Mouse (Mus musculus): ENCODE measurements around the gene Mctp1.
"Not testable (repeated sequence)": the region's sequence is repeated elsewhere in the genome, so short reads cannot be mapped to it uniquely, and the experiment has no call there.

The Mctp1 gene

DNA sequence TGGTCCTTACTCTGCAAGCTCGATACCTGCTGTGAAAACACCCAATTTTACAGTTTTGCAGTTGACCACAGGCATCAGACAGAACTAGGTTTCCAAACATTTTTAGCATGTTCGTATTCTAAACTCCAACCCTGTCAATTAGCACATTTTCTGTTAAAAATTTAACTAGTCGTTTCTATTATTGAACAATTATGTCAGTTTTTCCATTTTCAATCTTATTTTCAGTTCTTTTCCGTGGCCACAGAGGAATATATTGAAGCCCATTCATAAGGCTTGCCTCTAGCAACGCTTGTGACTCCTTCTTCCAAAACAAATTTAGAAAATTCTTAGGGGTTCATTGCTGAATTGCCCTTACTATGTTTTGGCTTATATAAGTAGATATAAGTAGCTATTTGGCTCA lies 456.4 kb downstream of the Mctp1 start:
- DNase-seq: no peak

- peak; percentile 56 for DNase-seq
These were observed 460.4 kb downstream of the Mctp1 start for GRCm38 (mm10) chr13:76844629-76845255.

DNA sequence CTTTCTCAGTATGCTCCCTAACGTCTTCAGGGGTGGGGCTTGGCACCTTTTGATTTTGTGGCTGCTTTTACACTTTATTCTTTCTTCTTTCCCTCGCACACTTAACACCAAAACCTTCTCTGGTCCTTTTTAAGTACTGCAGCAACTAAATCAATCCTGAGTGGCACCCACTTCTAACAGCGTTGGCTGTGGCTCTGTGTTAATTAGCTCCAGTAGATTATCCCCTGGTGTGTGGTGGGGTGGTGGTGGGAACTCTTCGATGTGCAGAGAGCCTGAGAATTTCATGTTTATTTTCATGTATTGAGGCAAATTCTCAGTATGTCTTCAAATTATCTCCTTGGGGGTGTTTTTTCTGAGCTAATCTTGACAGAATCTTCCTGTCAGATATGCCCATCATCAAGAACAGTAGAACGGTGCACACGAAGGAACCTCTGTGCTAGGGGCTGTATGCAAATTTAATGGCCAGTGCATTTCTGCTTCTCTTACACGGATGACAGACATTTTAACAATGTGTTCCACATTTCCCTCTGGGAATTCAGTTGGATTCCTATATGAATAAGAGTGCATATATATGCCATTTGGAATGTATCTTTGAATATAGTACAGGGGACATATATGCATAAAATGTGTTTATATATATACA lies 466.2 kb downstream of the Mctp1 start:
- no peak for DNase-seq

DNA sequence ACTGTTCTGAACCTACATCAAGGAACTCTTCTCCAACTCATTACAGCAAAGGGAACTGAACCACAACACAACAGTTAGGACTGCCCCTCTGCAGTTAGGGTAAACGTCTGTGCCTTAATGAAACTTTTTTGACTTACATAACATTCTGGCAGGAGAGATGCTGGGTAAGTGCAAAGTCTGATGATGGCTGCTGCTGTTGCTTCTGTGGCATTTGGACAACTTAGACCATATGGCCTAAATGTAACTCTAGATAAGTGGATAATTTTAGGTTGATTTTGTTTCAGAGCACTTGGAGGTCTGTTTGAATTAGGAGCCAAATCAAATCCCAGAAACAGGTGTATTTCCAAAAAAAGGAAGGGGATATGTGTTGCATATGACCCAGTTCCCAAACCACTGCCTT lies 470.0 kb downstream of the Mctp1 start:
- DNase-seq: no peak

GRCm38 (mm10) chr13:76855021-76855420 lies 470.7 kb downstream of the Mctp1 start:
- DNase-seq: no peak

DNA sequence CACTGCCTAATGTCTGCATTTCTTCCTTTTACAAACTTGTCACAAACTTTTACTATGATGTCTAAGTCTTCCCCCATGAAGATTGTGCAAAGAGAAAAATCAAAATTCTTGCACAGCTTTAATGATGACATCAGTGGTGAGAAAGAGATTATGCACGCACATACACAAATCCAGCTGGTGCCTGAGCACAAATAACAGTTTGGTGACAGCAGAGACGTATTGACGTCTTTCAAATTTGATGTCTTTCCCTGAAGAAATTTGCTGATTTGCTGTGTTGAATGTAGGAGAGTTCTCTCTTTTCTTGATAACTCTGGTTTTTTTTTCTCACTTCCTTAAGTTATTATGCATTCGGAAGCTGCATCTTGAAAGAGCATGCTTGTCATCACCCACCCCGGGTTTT lies 472.7 kb downstream of the Mctp1 start:
- DNase-seq: no peak

- no peak for DNase-seq
These were observed 473.7 kb downstream of the Mctp1 start for GRCm38 (mm10) chr13:76858078-76858482.

- DNase-seq: no peak
These were observed 486.0 kb downstream of the Mctp1 start for GRCm38 (mm10) chr13:76870291-76870690.

DNA sequence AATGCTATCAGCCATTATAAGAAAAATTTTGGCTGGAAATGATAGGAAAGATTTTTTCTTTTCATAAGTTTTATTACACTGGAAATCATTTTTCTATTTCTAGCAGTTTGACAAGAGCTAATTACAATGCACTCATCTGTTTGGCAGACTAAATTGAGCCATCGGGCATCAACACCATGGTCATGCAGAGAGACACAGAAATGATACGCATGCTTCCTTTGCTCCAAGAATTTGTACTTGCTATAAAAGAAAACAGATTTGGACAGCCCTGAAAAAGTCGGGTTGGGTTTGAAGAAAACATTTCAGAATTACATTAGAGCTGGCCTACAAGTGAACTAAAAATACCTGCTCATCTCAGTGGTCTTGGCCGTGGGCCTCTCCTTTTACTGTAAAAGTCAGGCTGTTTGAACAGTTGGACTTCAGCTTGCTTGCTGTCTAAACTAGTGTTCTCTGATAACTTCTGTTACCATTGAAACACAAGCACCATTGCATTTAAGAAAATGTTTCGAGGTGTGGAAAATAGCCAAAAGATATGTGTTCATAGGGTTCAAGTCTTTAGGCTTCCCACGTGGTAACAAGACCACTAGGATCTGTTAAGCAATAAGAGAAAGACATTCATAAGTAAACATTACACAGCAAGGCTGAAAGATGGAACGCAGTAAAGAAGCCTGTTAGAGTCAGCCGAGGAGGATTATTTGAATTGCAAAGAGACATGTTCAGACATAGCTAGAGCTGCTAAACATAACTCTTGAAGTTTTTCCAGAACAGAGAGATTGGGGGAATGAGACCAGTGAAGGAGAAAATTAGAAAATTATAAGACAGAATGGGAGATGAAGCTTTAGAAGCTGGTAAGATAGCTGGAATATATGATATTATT lies 493.8 kb downstream of the Mctp1 start:
- no peak for DNase-seq

DNA sequence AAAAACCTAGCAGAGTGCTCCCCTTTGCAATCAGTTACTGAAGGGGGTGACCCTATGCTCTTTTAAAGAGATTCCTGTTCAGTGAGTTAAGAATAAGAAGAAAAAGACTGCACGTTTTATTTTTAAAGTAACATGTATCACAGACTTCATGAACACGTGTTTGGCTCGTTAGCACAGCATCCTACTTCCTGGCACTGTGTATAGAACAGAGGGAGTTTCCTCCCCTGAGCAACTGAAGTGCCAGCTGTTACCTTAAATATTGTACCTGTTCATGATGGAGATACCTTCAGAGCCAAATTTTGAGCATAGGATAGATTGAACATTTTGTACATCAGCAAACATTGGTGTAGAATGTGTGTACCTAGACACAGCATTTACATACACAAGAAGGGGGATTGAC lies 494.7 kb downstream of the Mctp1 start:
- no peak for DNase-seq

DNA sequence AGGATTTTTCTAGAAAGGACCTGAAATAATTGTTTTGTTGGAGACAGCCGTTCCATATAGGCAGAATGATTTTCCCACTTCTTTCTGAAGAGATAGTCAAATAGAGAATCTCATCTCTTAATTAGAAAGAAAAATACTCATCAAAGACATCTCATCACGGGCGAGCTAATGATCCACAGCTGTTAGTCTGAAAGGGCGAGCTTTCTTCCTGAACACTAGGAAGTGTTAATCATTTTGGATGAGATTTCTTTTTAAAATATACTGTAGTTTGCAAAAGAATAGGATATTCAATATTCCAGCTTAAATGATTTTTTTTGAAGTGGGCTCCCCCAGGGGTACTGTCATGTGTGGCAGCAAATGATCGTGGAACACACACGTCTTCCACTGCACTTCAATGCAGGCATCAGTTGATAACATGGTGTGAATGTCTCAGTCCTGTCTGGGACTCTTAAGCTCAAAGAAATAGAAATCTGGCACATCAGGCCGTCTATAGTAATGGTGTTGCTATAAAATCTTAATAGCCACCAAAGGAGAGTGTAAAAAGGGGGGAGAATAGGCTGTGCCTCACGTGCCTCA lies 500.3 kb downstream of the Mctp1 start:
- DNase-seq: no peak

DNA sequence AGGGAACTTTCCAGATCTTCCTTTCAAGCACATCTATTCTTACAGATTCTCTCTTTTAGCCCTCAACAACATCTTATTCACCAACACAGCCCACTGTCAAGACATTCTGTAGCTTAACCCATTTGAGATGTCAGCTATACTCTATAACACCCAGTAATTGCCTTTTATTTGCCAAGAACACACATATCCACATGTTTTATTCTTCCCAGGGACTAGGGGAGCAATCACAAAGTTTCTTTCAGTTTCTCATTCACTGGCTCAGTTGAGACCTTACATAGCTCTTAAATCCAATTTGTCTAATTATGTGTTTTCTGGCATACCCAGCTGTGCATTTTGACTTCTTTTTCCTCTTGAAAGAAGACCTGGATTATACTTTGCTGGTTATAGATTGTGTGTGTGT lies 508.7 kb downstream of the Mctp1 start:
- DNase-seq: no peak

- peak; percentile 7 for DNase-seq
These were observed 511.6 kb downstream of the Mctp1 start for GRCm38 (mm10) chr13:76895770-76896456.

DNA sequence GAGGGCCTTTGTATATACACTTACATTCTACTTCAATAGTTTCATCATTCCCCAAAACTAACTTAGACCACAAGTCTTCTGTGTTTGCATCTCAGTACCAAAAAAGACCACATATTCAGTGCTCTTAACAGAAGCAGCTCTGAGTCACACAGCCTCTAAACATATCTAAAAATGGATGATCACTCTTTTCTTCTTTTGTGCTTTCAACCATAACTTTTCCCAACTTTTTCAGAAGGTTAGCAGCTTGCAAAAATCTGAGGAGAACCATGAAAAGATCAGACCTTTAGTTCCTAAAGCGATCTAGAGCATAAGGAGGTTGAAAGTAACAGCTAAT lies 512.1 kb downstream of the Mctp1 start:
- no peak for DNase-seq

- no peak for DNase-seq
These were observed 534.0 kb downstream of the Mctp1 start for GRCm38 (mm10) chr13:76918321-76918720.

- DNase-seq: no peak
These were observed 542.5 kb downstream of the Mctp1 start for GRCm38 (mm10) chr13:76926851-76927250.

DNA sequence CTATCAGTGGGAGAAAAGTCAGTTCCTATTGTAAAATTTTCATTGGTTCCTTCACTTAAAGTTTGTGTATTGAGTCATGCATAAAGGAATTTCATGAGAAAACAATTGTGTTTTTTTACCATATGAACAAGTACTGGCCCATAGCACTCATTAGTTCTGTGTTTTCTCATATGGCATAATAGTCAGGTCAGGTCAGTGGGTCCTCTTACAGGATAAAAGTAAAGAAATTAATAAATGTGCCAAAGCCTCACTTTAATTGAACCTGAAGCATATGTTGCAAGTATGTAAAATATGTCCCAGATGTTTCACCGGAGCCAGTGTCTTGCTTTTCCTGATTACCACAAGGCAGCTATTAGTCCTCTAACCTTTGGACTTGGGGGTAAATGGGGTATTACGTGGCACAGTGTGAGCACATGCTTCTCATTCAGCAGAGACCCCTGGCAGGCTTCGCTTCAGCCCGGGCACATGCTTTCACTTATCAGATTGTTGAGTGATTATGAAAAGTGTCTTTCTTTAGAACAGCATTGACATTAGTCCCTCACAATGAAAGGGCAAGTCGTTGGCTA lies 543.6 kb downstream of the Mctp1 start:
- DNase-seq: no peak

GRCm38 (mm10) chr13:76929152-76929551 lies 544.8 kb downstream of the Mctp1 start:
- DNase-seq: no peak

DNA sequence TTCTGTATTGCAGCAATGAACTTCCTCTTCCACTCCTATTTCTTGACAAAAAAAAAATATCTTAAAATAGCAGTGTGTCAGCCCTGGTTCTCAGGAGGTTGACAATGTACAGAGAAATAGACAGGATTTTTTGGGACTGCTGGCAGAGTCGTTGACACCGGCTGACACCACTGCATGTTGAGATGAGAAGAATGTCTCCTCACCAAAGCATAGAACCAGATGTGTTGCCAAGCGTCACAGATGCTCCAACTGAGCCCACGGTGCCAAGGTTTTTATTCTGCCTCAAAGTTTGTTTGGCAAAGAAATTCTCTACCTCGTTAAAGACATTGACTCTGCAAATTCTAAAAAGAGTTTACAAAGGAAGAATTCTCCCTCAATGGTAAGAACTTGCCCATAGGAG lies 548.6 kb downstream of the Mctp1 start:
- no peak for DNase-seq

- no peak for DNase-seq
These were observed 564.9 kb downstream of the Mctp1 start for GRCm38 (mm10) chr13:76949234-76949633.

- no peak for DNase-seq
These were observed 583.3 kb downstream of the Mctp1 start for GRCm38 (mm10) chr13:76967588-76967987.

DNA sequence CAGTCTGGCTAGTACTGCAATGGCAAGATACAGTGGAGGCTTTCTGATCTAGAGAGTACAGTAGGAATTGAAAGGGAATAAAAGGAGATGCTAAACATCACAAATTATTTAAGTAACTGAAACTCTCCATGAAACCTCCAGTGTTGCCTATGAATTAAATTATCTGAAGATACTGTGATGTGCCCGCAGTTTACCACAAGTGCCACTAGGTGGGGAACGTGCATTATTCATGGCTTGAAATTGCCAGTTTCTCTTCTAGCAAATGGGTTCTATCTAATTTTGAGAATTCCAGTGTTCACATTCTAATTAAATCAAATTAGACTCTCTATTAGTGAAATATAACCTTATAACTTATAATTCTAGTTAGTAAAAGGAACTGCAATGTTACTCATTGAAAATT lies 585.1 kb downstream of the Mctp1 start:
- DNase-seq: peak; percentile 23

GRCm38 (mm10) chr13:76971046-76971445 lies 586.7 kb downstream of the Mctp1 start:
- DNase-seq: not testable (repeated sequence)
